Mouse (Mus musculus): ENCODE data around the gene Reps1. TPM values are rescaled to one million over a fixed set of nuclear protein-coding genes. Genes with fewer than 3 reads are reported as not detected.

Reps1 gene
- polyA plus RNA-seq, 1 experiment = 28.9 TPM

GRCm38 (mm10) chr10:18067761-18068446, 12.2 kb downstream of the Reps1 start:
- Histone ChIP-seq H3K27me3 (ENCODE audit: control insufficient read depth, insufficient read depth, insufficient read length) (no peaks in the 10 kb centered on the region), H3K4me3 (ENCODE audit: insufficient read depth, poor library complexity, severe bottlenecking) (no peak overlapping the region), H3K79me3 (ENCODE audit: low read depth) (peaks cover 82% of the 10 kb centered on the region), H3ac (ENCODE audit: control insufficient read depth, insufficient read length, low read depth) (no peak overlapping the region), H3K79me2 (ENCODE audit: control insufficient read depth, insufficient read depth) (peaks cover 100% of the 10 kb centered on the region), H3K36me3 (ENCODE audit: control insufficient read depth, insufficient read depth) (no peaks in the 10 kb centered on the region)
- TF ChIP-seq FOSL1 (IDR thresholded peaks at IDR 0.05; ENCODE audit: insufficient read depth, low read length, poor library complexity, severe bottlenecking) (no peak), MYOG (IDR thresholded peaks at IDR 0.05; ENCODE audit: control insufficient read depth, extremely low read depth, insufficient read length) (no peak), MAX (IDR thresholded peaks at IDR 0.05) (no peak), CEBPB (IDR thresholded peaks at IDR 0.05; ENCODE audit: low read depth) (no peak), MYOD1 (IDR thresholded peaks at IDR 0.05; ENCODE audit: control insufficient read depth, insufficient read length, low read depth) (no peak), USF1 (IDR thresholded peaks at IDR 0.05; ENCODE audit: low read depth) (no peak), CTCF (IDR thresholded peaks at IDR 0.05; ENCODE audit: control insufficient read depth, insufficient read depth, insufficient read length) (no peak)

DNA sequence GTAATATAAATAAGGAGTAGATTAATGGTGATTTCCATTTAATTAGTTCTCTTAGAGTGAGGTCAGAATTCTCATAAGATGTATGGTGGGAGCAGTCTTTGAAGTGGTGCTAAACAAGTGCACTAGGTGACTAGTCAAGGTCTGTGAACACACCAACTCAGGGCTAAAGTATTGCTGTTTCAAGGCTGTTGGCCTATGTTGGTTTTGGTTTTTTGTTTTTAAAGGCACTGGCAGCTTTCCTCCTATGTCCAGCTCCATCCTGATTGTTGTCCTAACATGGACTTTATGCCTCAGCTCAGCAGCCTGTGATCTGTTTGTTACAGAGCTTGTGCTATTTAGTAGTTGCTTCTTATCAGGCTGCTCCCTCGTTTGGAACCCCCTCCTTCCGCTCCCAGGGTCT, 13.2 kb downstream of the Reps1 start:
- H3K36me3 ChIP-seq (ENCODE audit: control insufficient read depth, insufficient read depth) = no peaks in the 10 kb centered on the region
- H3K27me3 ChIP-seq (ENCODE audit: control insufficient read depth, insufficient read depth, insufficient read length) = no peaks in the 10 kb centered on the region
- H3K79me2 ChIP-seq (ENCODE audit: control insufficient read depth, insufficient read depth) = peaks cover 100% of the 10 kb centered on the region
- TF ChIP-seq MAX (IDR thresholded peaks at IDR 0.05) (no peak), MYOG (IDR thresholded peaks at IDR 0.05; ENCODE audit: control insufficient read depth, extremely low read depth, insufficient read length) (no peak), FOSL1 (IDR thresholded peaks at IDR 0.05; ENCODE audit: insufficient read depth, low read length, poor library complexity, severe bottlenecking) (no peak), CTCF (IDR thresholded peaks at IDR 0.05; ENCODE audit: control insufficient read depth, insufficient read depth, insufficient read length) (no peak), MYOD1 (IDR thresholded peaks at IDR 0.05; ENCODE audit: control insufficient read depth, insufficient read length, low read depth) (no peak), CEBPB (IDR thresholded peaks at IDR 0.05; ENCODE audit: low read depth) (no peak), USF1 (IDR thresholded peaks at IDR 0.05; ENCODE audit: low read depth) (no peak)
- no peak overlapping the region for H3ac ChIP-seq (ENCODE audit: control insufficient read depth, insufficient read length, low read depth)
- no peak overlapping the region for H3K4me3 ChIP-seq (ENCODE audit: insufficient read depth, poor library complexity, severe bottlenecking)
- peaks cover 82% of the 10 kb centered on the region for H3K79me3 ChIP-seq (ENCODE audit: low read depth)

- H3ac ChIP-seq (ENCODE audit: control insufficient read depth, insufficient read length, low read depth) = no peak overlapping the region
- no peak overlapping the region for H3K4me3 ChIP-seq (ENCODE audit: insufficient read depth, poor library complexity, severe bottlenecking)
- H3K79me2 ChIP-seq (ENCODE audit: control insufficient read depth, insufficient read depth) = peaks cover 100% of the 10 kb centered on the region
- H3K79me3 ChIP-seq (ENCODE audit: low read depth) = peaks cover 82% of the 10 kb centered on the region
- no peaks in the 10 kb centered on the region for H3K36me3 ChIP-seq (ENCODE audit: control insufficient read depth, insufficient read depth)
- TF ChIP-seq CTCF (IDR thresholded peaks at IDR 0.05; ENCODE audit: control insufficient read depth, insufficient read depth, insufficient read length) (no peak), FOSL1 (IDR thresholded peaks at IDR 0.05; ENCODE audit: insufficient read depth, low read length, poor library complexity, severe bottlenecking) (no peak)
- H3K27me3 ChIP-seq (ENCODE audit: control insufficient read depth, insufficient read depth, insufficient read length) = no peaks in the 10 kb centered on the region
Observed at GRCm38 (mm10) chr10:18069576-18069975, 13.9 kb downstream of the Reps1 start.

GRCm38 (mm10) chr10:18070144-18070543, 14.5 kb downstream of the Reps1 start:
- H3K36me3 ChIP-seq (ENCODE audit: control insufficient read depth, insufficient read depth) = no peaks in the 10 kb centered on the region
- no peaks in the 10 kb centered on the region for H3K27me3 ChIP-seq (ENCODE audit: control insufficient read depth, insufficient read depth, insufficient read length)
- H3K79me2 ChIP-seq (ENCODE audit: control insufficient read depth, insufficient read depth) = peaks cover 100% of the 10 kb centered on the region
- H3K79me3 ChIP-seq (ENCODE audit: low read depth) = peaks cover 81% of the 10 kb centered on the region
- TF ChIP-seq FOSL1 (IDR thresholded peaks at IDR 0.05; ENCODE audit: insufficient read depth, low read length, poor library complexity, severe bottlenecking) = no peak
- TF ChIP-seq MYOD1 (IDR thresholded peaks at IDR 0.05; ENCODE audit: control insufficient read depth, insufficient read length, low read depth) = no peak
- no peak for TF ChIP-seq MAX (IDR thresholded peaks at IDR 0.05)
- TF ChIP-seq CTCF (IDR thresholded peaks at IDR 0.05; ENCODE audit: control insufficient read depth, insufficient read depth, insufficient read length) = no peak
- TF ChIP-seq USF1 (IDR thresholded peaks at IDR 0.05; ENCODE audit: low read depth) = no peak
- no peak for TF ChIP-seq CEBPB (IDR thresholded peaks at IDR 0.05; ENCODE audit: low read depth)
- TF ChIP-seq MYOG (IDR thresholded peaks at IDR 0.05; ENCODE audit: control insufficient read depth, extremely low read depth, insufficient read length) = no peak
- H3K4me3 ChIP-seq (ENCODE audit: insufficient read depth, poor library complexity, severe bottlenecking) = no peak overlapping the region
- H3ac ChIP-seq (ENCODE audit: control insufficient read depth, insufficient read length, low read depth) = no peak overlapping the region

DNA sequence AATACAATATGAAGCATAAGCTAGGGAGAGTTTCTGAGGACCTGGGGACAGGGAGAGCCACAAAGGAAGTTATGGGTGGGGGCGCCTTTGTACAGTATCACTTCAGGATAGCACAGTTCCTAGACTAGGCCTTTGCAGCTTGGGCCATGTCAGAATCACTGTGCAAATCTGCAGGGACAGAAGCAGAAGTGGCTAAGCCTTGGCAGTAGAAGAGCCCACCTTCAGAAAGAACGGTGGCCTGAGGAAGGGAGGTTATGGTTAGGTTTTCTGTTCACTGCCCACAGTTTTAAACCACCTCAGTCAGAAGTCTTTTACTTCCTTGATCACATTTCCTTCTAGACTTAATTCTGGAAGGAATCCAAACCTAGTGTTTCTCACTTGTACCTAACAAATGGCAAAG, 15.0 kb downstream of the Reps1 start:
- TF ChIP-seq MYOD1 (IDR thresholded peaks at IDR 0.05; ENCODE audit: control insufficient read depth, insufficient read length, low read depth) (no peak), CTCF (IDR thresholded peaks at IDR 0.05; ENCODE audit: control insufficient read depth, insufficient read depth, insufficient read length) (no peak), USF1 (IDR thresholded peaks at IDR 0.05; ENCODE audit: low read depth) (no peak), FOSL1 (IDR thresholded peaks at IDR 0.05; ENCODE audit: insufficient read depth, low read length, poor library complexity, severe bottlenecking) (no peak), MAX (IDR thresholded peaks at IDR 0.05) (no peak), MYOG (IDR thresholded peaks at IDR 0.05; ENCODE audit: control insufficient read depth, extremely low read depth, insufficient read length) (no peak), CEBPB (IDR thresholded peaks at IDR 0.05; ENCODE audit: low read depth) (no peak)
- Histone ChIP-seq H3K79me3 (ENCODE audit: low read depth) (peaks cover 80% of the 10 kb centered on the region), H3K4me3 (ENCODE audit: insufficient read depth, poor library complexity, severe bottlenecking) (no peak overlapping the region), H3K27me3 (ENCODE audit: control insufficient read depth, insufficient read depth, insufficient read length) (no peaks in the 10 kb centered on the region), H3K36me3 (ENCODE audit: control insufficient read depth, insufficient read depth) (no peaks in the 10 kb centered on the region), H3K79me2 (ENCODE audit: control insufficient read depth, insufficient read depth) (peaks cover 100% of the 10 kb centered on the region), H3ac (ENCODE audit: control insufficient read depth, insufficient read length, low read depth) (no peak overlapping the region)

DNA sequence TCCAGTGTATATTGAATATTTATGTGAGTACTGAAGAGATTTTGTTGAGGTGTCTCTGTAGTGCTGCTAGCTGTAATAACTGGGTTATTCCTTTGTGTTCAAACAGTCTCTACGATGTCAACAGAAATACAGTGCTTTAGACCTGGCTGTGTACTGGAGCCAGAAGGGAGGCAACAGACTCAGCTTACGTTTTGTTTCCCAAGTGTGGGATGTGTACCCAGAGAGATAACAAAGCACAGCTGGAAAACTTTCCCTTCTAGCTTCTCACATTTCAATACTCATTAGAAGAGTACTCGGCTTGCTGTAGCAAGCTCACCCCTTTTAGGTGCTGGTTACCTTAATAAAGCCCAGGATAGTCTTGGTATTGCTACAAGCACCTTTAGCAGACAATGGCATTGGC, 17.2 kb downstream of the Reps1 start:
- peaks cover 8% of the 10 kb centered on the region for H3K36me3 ChIP-seq (ENCODE audit: control insufficient read depth, insufficient read depth)
- H3K4me3 ChIP-seq (ENCODE audit: insufficient read depth, poor library complexity, severe bottlenecking) = no peak overlapping the region
- H3K79me3 ChIP-seq (ENCODE audit: low read depth) = peaks cover 77% of the 10 kb centered on the region
- no peaks in the 10 kb centered on the region for H3K27me3 ChIP-seq (ENCODE audit: control insufficient read depth, insufficient read depth, insufficient read length)
- H3ac ChIP-seq (ENCODE audit: control insufficient read depth, insufficient read length, low read depth) = no peak overlapping the region
- no peak for TF ChIP-seq CTCF (IDR thresholded peaks at IDR 0.05; ENCODE audit: control insufficient read depth, insufficient read depth, insufficient read length)
- no peak for TF ChIP-seq MAX (IDR thresholded peaks at IDR 0.05)
- no peak for TF ChIP-seq MYOG (IDR thresholded peaks at IDR 0.05; ENCODE audit: control insufficient read depth, extremely low read depth, insufficient read length)
- no peak for TF ChIP-seq USF1 (IDR thresholded peaks at IDR 0.05; ENCODE audit: low read depth)
- TF ChIP-seq MYOD1 (IDR thresholded peaks at IDR 0.05; ENCODE audit: control insufficient read depth, insufficient read length, low read depth) = no peak
- no peak for TF ChIP-seq CEBPB (IDR thresholded peaks at IDR 0.05; ENCODE audit: low read depth)
- TF ChIP-seq FOSL1 (IDR thresholded peaks at IDR 0.05; ENCODE audit: insufficient read depth, low read length, poor library complexity, severe bottlenecking) = no peak
- peaks cover 96% of the 10 kb centered on the region for H3K79me2 ChIP-seq (ENCODE audit: control insufficient read depth, insufficient read depth)

Data from C2C12 (cell line).